Mouse (Mus musculus) CH12.LX (cell line): ENCODE results near the gene Ankrd17. TPM values are rescaled to one million over a fixed set of nuclear protein-coding genes. Genes with fewer than 3 reads are reported as not detected.

Experiments
- DNase-seq: peaks from one replicate; pipeline ENCODE4 v3.0.0-alpha.2; 2013; ENCODE audit errors: extremely low read depth
- H3K27ac ChIP-seq: 2 replicates; pipeline ENCODE4 v1.5.1; 2012; ENCODE audit warnings: low read depth, mild to moderate bottlenecking, control low read depth, moderate library complexity; ENCODE audit not compliant: insufficient read depth
- H3K27me3 ChIP-seq: replicated peaks from 2 replicates; pipeline ENCODE3; 2012; ENCODE audit warnings: inconsistent platforms
- H3K36me3 ChIP-seq, 2 experiments: replicated peaks in 1 of 2; 2 replicates each; pipeline versions ENCODE3 to v1.6.1; 2012; ENCODE audit warnings: inconsistent platforms in 1 of 2, low read length in 1 of 2, mild to moderate bottlenecking in 1 of 2, mixed read lengths in 1 of 2, moderate library complexity in 1 of 2; ENCODE audit not compliant: control insufficient read depth in 1 of 2, insufficient read depth in 1 of 2
- H3K4me1 ChIP-seq, 2 experiments: 2 replicates each; pipeline ENCODE4 v1.6.1; 2012; ENCODE audit warnings: inconsistent platforms in 1 of 2, moderate library complexity in 1 of 2; ENCODE audit not compliant: insufficient read depth in 2 of 2, control insufficient read depth in 1 of 2
- H3K4me2 ChIP-seq: 2 replicates; pipeline ENCODE4 v1.6.1; 2012; ENCODE audit warnings: low read depth, mild to moderate bottlenecking, control low read depth; ENCODE audit not compliant: poor library complexity, insufficient read depth, severe bottlenecking
- H3K4me3 ChIP-seq, 3 experiments: fragments of 150-350 bp in 1 of 3; sonication (generic) in 1 of 3; replicated peaks in 1 of 3; 2 replicates each; pipeline versions ENCODE3 to v1.5.1; 2011 to 2012; ENCODE audit warnings: low read depth in 2 of 3, low read length in 2 of 3, mild to moderate bottlenecking in 2 of 3, moderate library complexity in 2 of 3, control low read depth in 1 of 3, improper control_type of control experiment in 1 of 3, inconsistent platforms in 1 of 3, mixed read lengths in 1 of 3; ENCODE audit not compliant: poor library complexity in 1 of 3
- H3K79me2 ChIP-seq: replicated peaks from 2 replicates; pipeline ENCODE4 v1.6.1; 2012; ENCODE audit warnings: mild to moderate bottlenecking, moderate library complexity; ENCODE audit not compliant: control insufficient read depth, poor library complexity, insufficient read depth, severe bottlenecking; ENCODE audit errors: extremely low read depth
- H3K9ac ChIP-seq: 2 replicates; pipeline ENCODE4 v1.6.1; 2012; ENCODE audit warnings: low read depth, mild to moderate bottlenecking, control low read depth, moderate library complexity; ENCODE audit not compliant: insufficient read depth
- H3K9me3 ChIP-seq: replicated peaks from 2 replicates; pipeline ENCODE3; 2012; ENCODE audit warnings: low read length, inconsistent platforms, mixed read lengths
- CHD1 ChIP-seq: IDR thresholded peaks from 2 replicates; pipeline ENCODE4 v1.6.1; 2012; ENCODE audit warnings: low read depth, low read length, improper control_type of control experiment, inconsistent platforms
- CHD2 ChIP-seq: IDR thresholded peaks from 2 replicates; pipeline ENCODE4 v1.6.1; 2011; ENCODE audit warnings: low read length, improper control_type of control experiment
- CTCF ChIP-seq, 2 experiments: IDR thresholded peaks in 1 of 2; conservative IDR thresholded peaks in 1 of 2; 2 replicates each; pipeline ENCODE4 v1.5.1; 2011 to 2012; ENCODE audit warnings: low read depth in 2 of 2, low read length in 2 of 2, improper control_type of control experiment in 1 of 2, inconsistent platforms in 1 of 2, mild to moderate bottlenecking in 1 of 2, moderate library complexity in 1 of 2
- EP300 ChIP-seq: IDR thresholded peaks from 2 replicates; pipeline ENCODE4 v1.6.1; 2011; ENCODE audit warnings: low read length, improper control_type of control experiment
- ETS1 ChIP-seq: conservative IDR thresholded peaks from 2 replicates; pipeline ENCODE4 v1.6.1; 2012; ENCODE audit warnings: low read depth, mild to moderate bottlenecking, inconsistent platforms, low read length, improper control_type of control experiment, moderate library complexity
- GABPA ChIP-seq: IDR thresholded peaks from 2 replicates; pipeline ENCODE4 v1.6.1; 2012; ENCODE audit warnings: low read depth, low read length, improper control_type of control experiment, inconsistent platforms; ENCODE audit not compliant: insufficient replicate concordance
- HCFC1 ChIP-seq: IDR thresholded peaks from 2 replicates; pipeline ENCODE4 v1.6.1; 2012; ENCODE audit warnings: low read depth, mild to moderate bottlenecking, inconsistent platforms, low read length, improper control_type of control experiment
- IRF4 ChIP-seq: IDR thresholded peaks from 2 replicates; pipeline ENCODE4 v1.6.1; 2014; ENCODE audit warnings: low read depth, mild to moderate bottlenecking, inconsistent platforms, low read length, improper control_type of control experiment
- JUND ChIP-seq: conservative IDR thresholded peaks from 2 replicates; pipeline ENCODE4 v1.6.1; 2011; ENCODE audit warnings: low read depth, low read length, improper control_type of control experiment
- MAX ChIP-seq: IDR thresholded peaks from 2 replicates; pipeline ENCODE4 v1.6.1; 2011; ENCODE audit warnings: low read length, improper control_type of control experiment
- MAZ ChIP-seq: IDR thresholded peaks from 2 replicates; pipeline ENCODE4 v1.6.1; 2012; ENCODE audit warnings: low read depth, mild to moderate bottlenecking, inconsistent platforms, low read length, improper control_type of control experiment, moderate library complexity
- MEF2A ChIP-seq: IDR thresholded peaks from 2 replicates; pipeline ENCODE4 v1.6.1; 2014; ENCODE audit warnings: low read depth, mild to moderate bottlenecking, inconsistent platforms, low read length, improper control_type of control experiment, borderline replicate concordance
- MYC ChIP-seq: IDR thresholded peaks from 2 replicates; pipeline ENCODE4 v1.6.1; 2011; ENCODE audit warnings: low read depth, mild to moderate bottlenecking, improper control_type of control experiment, low read length
- NELFE ChIP-seq: IDR thresholded peaks from 2 replicates; pipeline ENCODE4 v1.6.1; 2011; ENCODE audit warnings: low read depth, low read length, improper control_type of control experiment
- NRF1 ChIP-seq: IDR thresholded peaks from 2 replicates; pipeline ENCODE4 v1.6.1; 2014; ENCODE audit warnings: low read depth, mild to moderate bottlenecking, inconsistent platforms, low read length, improper control_type of control experiment, moderate library complexity
- PAX5 ChIP-seq: IDR thresholded peaks from 2 replicates; pipeline ENCODE4 v1.6.1; 2012; ENCODE audit warnings: low read length, inconsistent platforms, mixed read lengths
- POLR2A ChIP-seq: IDR thresholded peaks from 2 replicates; pipeline ENCODE4 v1.6.1; 2011; ENCODE audit warnings: low read depth, mild to moderate bottlenecking, improper control_type of control experiment, low read length
- RCOR1 ChIP-seq: conservative IDR thresholded peaks from 2 replicates; pipeline ENCODE4 v1.6.1; 2012; ENCODE audit warnings: low read depth, mild to moderate bottlenecking, inconsistent platforms, low read length, improper control_type of control experiment
- SMC3 ChIP-seq: IDR thresholded peaks from 2 replicates; pipeline ENCODE4 v1.6.1; 2011; ENCODE audit warnings: low read depth, low read length, improper control_type of control experiment
- TCF12 ChIP-seq: IDR thresholded peaks from 2 replicates; pipeline ENCODE4 v1.6.1; 2014; ENCODE audit warnings: low read depth, mild to moderate bottlenecking, inconsistent platforms, low read length, improper control_type of control experiment
- ZC3H11A ChIP-seq: IDR thresholded peaks from 2 replicates; pipeline ENCODE4 v1.6.1; 2012; ENCODE audit warnings: low read depth, mild to moderate bottlenecking, inconsistent platforms, low read length, improper control_type of control experiment
- ZMIZ1 ChIP-seq: IDR thresholded peaks from 2 replicates; pipeline ENCODE4 v1.6.1; 2012; ENCODE audit warnings: low read depth, mild to moderate bottlenecking, inconsistent platforms, low read length, improper control_type of control experiment
- ZNF384 ChIP-seq: IDR thresholded peaks from 2 replicates; pipeline ENCODE4 v1.6.1; 2012; ENCODE audit warnings: low read depth, low read length, improper control_type of control experiment, inconsistent platforms
- dilution Hi-C: fragments of 300-500 bp; cut with MboI; formaldehyde crosslinking; loops from 2 replicates; pipeline ENCODE4 v1.14.3; 2020; ENCODE audit warnings: low sequenced_read_pairs; ENCODE audit not compliant: extremely low pct_unique_long_range_greater_than_20kb, extremely low pct_ligation_motif_present
- in situ Hi-C: fragments of 300-500 bp; cut with MboI; formaldehyde crosslinking; loops from 3 replicates; pipeline ENCODE4 v1.14.3; 2019; ENCODE audit warnings: low sequenced_read_pairs, low pct_ligation_motif_present, low pct_unique_long_range_greater_than_20kb, mixed read lengths
- polyA plus RNA-seq: library from polyadenylated mRNA; unstranded; fragments of >175 nt; gene quantifications from 2 replicates; pipeline ENCODE4 v1.2.1, GENCODE M21; 2012; ENCODE audit warnings: low read depth; ENCODE audit not compliant: insufficient read length
- total RNA-seq, 2 experiments: library from RNA; depleted of rRNA; stranded (reverse); fragments of 300-350 nt in 1 of 2; fragments of >200 nt in 1 of 2; gene quantifications; 2 replicates each; pipeline ENCODE4 v1.2.3; 2012 to 2014

The Ankrd17 gene
- total and polyA plus RNA-seq, 3 experiments = 31.7 to 71.5 (median 36.3) TPM

GRCm38 (mm10) chr5:90277443-90277842 lies 88.9 kb downstream of the Ankrd17 start:
- no peaks in the 10 kb centered on the region for H3K27me3 ChIP-seq
- no peak for DNase-seq
- H3K27ac ChIP-seq = no peak overlapping the region
- in situ Hi-C loops = no loop called here
- TF ChIP-seq NELFE (no peak), PAX5 (no peak), HCFC1 (no peak), POLR2A (no peak), ETS1 (no peak), JUND (no peak)
- peaks cover 23 to 53% of the 10 kb centered on the region in 2 experiments for H3K36me3 ChIP-seq
- H3K4me3 ChIP-seq = no peak overlapping the region
- no peak overlapping the region for H3K9ac ChIP-seq
- dilution Hi-C loops = no loop called here
- no peak overlapping the region for H3K4me2 ChIP-seq
- H3K9me3 ChIP-seq = no peaks in the 10 kb centered on the region
- no peaks in the 10 kb centered on the region for H3K4me1 ChIP-seq
- no peaks in the 10 kb centered on the region; the same call in 1 of the 2 replicates for H3K79me2 ChIP-seq

GRCm38 (mm10) chr5:90274806-90275205 lies 91.6 kb downstream of the Ankrd17 start:
- H3K4me3 ChIP-seq = no peak overlapping the region
- H3K79me2 ChIP-seq = no peaks in the 10 kb centered on the region; the same call in 1 of the 2 replicates
- no peak overlapping the region for H3K4me2 ChIP-seq
- no peaks in the 10 kb centered on the region for H3K27me3 ChIP-seq
- in situ Hi-C loops = no loop called here
- H3K27ac ChIP-seq = no peak overlapping the region
- H3K9me3 ChIP-seq = no peaks in the 10 kb centered on the region
- no peak for DNase-seq
- no peak for TF ChIP-seq MEF2A
- no peak for TF ChIP-seq CHD1
- no peak for TF ChIP-seq TCF12
- TF ChIP-seq RCOR1 = no peak
- no peak for TF ChIP-seq MAZ
- TF ChIP-seq GABPA = no peak
- TF ChIP-seq CHD2 = no peak
- TF ChIP-seq MAX = no peak
- TF ChIP-seq EP300 = no peak
- no peak for TF ChIP-seq NRF1
- TF ChIP-seq ZNF384 = no peak
- TF ChIP-seq ZMIZ1 = no peak
- TF ChIP-seq IRF4 = no peak
- no peak for TF ChIP-seq CTCF (conservative IDR thresholded peaks at IDR 0.05 in 1 of 2, IDR thresholded peaks at IDR 0.05 in 1 of 2; ENCODE audit: low read depth in 2 of 2, low read length in 2 of 2)
- TF ChIP-seq SMC3 = no peak
- TF ChIP-seq ZC3H11A = no peak
- TF ChIP-seq MYC = no peak
- TF ChIP-seq, all 38 proteins: peak for 0
- H3K4me1 ChIP-seq = no peaks in the 10 kb centered on the region
- peaks cover 20 to 57% of the 10 kb centered on the region in 2 experiments for H3K36me3 ChIP-seq
- no peak overlapping the region for H3K9ac ChIP-seq
- dilution Hi-C loops = no loop called here
